Mouse (Mus musculus) spleen, adult 2 months (tissue): Measurements from ENCODE around the gene Grik3. TPM values are rescaled to one million over a fixed set of nuclear protein-coding genes. Genes with fewer than 3 reads are reported as not detected.

Source experiments
- DNase-seq, 2 experiments: peaks; one replicate each; pipeline versions ENCODE4 v3.0.0 to v3.0.0-alpha.2; 2012 to 2021; ENCODE audit warnings: low spot score in 2 of 2, low read depth in 1 of 2
- H3K27ac ChIP-seq: fragments of 200-500 bp; 2 replicates; pipeline ENCODE4 v1.5.1; 2012; ENCODE audit warnings: low read length, inconsistent platforms; ENCODE audit not compliant: insufficient read depth
- H3K27me3 ChIP-seq: fragments of 200-500 bp; 2 replicates; pipeline ENCODE4 v1.6.1; 2012; ENCODE audit warnings: mild to moderate bottlenecking, moderate library complexity, low read length, inconsistent platforms; ENCODE audit not compliant: control insufficient read depth, insufficient read depth
- H3K36me3 ChIP-seq: fragments of 200-500 bp; 2 replicates; pipeline ENCODE4 v1.6.1; 2012; ENCODE audit warnings: mild to moderate bottlenecking, low read length, inconsistent platforms; ENCODE audit not compliant: control insufficient read depth, insufficient read depth
- H3K4me1 ChIP-seq: fragments of 200-500 bp; 2 replicates; pipeline ENCODE4 v1.6.1; 2011; ENCODE audit warnings: inconsistent platforms; ENCODE audit not compliant: control insufficient read depth, insufficient read depth, insufficient read length
- H3K4me3 ChIP-seq: fragments of 200-500 bp; 2 replicates; pipeline ENCODE4 v1.5.1; 2011; ENCODE audit warnings: mild to moderate bottlenecking, inconsistent platforms; ENCODE audit not compliant: insufficient read depth, insufficient read length; ENCODE audit errors: extremely low read depth
- CTCF ChIP-seq: fragments of 200-500 bp; IDR thresholded peaks from 2 replicates; pipeline ENCODE4 v1.5.1; 2011; ENCODE audit warnings: mild to moderate bottlenecking, inconsistent platforms; ENCODE audit not compliant: insufficient read depth, insufficient read length, insufficient replicate concordance; ENCODE audit errors: extremely low read depth
- POLR2A ChIP-seq: fragments of 200-500 bp; IDR thresholded peaks from 2 replicates; pipeline ENCODE4 v1.6.1; 2011; ENCODE audit warnings: low read depth, low read length, inconsistent platforms
- WGBS: fragments of 180-500 bp; shearing (Covaris S2); methylation state at CpG from one replicate; pipeline ENCODE4 v1.1.7; 2018; 5-methylcytosine and 5-hydroxymethylcytosine counted together
- polyA plus RNA-seq: library from polyadenylated mRNA; depleted of rRNA; stranded (reverse); fragments of >200 nt; gene quantifications from 2 replicates; pipeline ENCODE4 v1.2.3, GENCODE M21; 2012

Grik3 gene
- polyA plus RNA-seq, 1 experiment: 0.04 TPM

DNA sequence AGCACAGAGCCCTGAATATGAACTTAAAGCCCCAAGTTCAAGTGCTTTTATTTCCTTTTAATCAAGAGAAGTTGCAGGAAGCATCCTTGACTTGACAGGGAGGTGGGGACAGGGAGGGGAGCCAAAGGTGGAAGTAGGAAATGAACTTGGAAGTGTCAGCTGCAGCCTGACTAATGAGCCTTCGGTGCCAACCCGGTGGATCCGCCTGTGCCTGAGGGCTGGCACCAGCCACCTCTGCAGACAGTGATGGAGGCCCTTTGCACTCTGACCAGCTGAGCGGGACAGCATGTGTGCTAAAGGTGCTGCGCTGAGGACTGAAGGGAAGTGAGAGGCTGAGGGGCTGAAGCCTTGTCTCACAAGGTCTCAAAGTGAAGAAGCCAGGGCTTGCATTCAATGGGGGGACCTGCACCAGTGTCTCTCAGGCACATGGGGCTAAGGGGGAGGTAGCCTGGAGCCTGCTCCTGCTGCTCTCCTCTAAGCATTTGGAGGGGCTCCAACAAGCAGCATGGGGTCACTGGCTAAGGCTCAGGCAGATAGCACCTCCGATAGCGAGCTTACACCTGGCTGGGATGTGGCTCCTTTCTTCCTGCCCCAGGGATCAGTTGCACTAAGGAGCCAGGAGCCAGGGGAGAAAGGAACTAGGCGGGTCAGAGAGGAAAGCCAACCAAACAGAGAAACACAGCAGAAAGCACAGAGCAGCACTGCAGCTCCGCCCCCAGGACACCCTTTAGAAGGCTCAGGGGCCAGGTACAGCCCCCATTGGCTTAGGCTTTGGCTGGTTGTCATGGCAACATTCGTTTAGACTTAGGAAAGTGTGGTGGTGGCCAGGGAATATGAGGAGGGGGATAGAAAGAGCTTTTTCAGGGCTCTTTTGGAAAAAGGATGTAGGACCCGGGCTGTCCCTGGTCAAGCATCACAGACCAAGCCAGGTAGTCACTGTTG lies 33.1 kb upstream of the Grik3 start:
- no peaks in the 10 kb centered on the region for H3K4me1 ChIP-seq
- TF ChIP-seq CTCF: no peak
- TF ChIP-seq POLR2A: no peak
- no peaks in the 10 kb centered on the region for H3K27me3 ChIP-seq
- no peaks in the 10 kb centered on the region for H3K36me3 ChIP-seq
- no peak overlapping the region for H3K27ac ChIP-seq
- 29% methylated on average over 11 of the region's 11 CpGs for WGBS
- H3K4me3 ChIP-seq: no peak overlapping the region
- no peak for DNase-seq

DNA sequence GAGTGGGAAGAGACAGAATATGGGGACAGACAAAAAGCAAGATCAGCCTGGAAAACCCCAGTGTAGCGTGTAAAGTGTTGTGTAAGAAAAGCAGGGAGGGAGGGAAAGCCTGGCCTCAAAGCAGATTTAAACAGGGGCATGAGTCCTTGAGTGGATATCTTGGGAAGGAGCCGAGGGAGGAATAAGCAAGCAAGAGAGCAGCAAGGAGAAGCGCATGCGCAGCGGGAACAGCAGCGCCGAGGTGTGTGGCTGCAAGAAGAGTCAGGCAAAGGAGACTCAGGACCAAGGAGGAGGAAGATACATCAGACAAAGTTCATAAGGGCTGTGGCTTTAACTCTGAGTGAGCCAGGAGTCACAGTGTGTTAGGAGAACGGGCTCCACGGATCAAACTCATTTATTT lies 30.7 kb upstream of the Grik3 start:
- WGBS: 76% methylated on average over 9 of the region's 9 CpGs
- Histone ChIP-seq H3K4me1 (no peaks in the 10 kb centered on the region), H3K4me3 (no peak overlapping the region), H3K36me3 (no peaks in the 10 kb centered on the region), H3K27me3 (no peaks in the 10 kb centered on the region), H3K27ac (no peak overlapping the region)
- DNase-seq: no peak
- no peak for TF ChIP-seq CTCF
- TF ChIP-seq POLR2A: no peak

DNA sequence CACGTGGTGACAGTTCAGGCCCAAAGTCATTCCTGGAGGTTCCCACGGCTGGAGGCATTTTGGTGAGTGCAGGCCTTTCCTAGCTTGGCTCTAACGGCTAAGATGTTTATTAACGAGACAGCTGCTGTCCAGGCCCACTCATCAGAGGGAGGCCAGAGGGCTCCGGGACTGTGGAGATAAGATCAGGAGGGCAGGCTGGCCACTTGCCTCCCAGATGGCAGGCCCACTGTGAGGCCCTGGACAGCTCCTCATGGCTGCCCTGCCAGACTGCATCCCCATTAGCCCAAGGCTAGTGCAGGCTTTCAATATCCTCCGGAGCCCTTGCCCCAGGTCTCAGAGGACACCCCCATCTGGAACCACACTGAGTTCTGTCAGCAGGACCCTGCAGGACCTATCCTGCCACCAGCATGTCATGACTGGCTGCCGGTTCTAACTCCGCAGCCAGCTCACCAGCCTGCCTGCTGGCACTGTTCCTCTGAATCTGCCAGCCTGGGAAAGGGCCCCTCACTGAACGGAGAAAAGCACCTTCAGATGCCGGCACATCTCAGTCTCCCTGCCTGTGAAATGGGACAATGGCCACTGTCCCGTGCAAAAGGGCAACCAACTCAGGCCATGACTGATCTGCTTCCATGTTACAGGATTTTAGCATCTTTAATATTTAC lies 20.7 kb upstream of the Grik3 start:
- no peak for TF ChIP-seq POLR2A
- TF ChIP-seq CTCF: no peak
- H3K4me1 ChIP-seq: no peaks in the 10 kb centered on the region
- no peak overlapping the region for H3K27ac ChIP-seq
- no peak for DNase-seq
- H3K36me3 ChIP-seq: no peaks in the 10 kb centered on the region
- H3K4me3 ChIP-seq: no peak overlapping the region
- no peaks in the 10 kb centered on the region for H3K27me3 ChIP-seq
- 56% methylated on average over 11 of the region's 11 CpGs for WGBS

DNA sequence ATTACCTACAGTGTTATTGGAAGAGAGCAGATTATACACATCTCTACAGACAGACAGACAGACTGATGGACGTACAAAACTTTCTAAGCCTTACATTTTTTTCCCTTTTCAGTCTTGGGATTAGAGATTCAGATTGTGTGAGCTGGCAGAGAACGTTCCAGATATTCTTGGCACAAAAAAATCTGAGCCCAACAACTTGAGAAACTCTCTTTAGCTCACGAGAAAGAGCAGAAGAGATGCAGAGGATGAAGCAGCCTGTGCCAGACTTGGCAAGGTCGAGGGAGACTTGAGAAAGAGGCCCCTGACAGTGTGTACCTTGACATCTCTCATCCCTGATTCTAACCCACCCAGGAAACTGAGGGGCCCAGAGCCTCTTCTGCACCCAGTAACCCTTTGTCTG lies 15.6 kb upstream of the Grik3 start:
- TF ChIP-seq CTCF (no peak), POLR2A (no peak)
- DNase-seq: no peak
- no peaks in the 10 kb centered on the region for H3K36me3 ChIP-seq
- 63% methylated on average over 4 of the region's 4 CpGs for WGBS
- no peaks in the 10 kb centered on the region for H3K27me3 ChIP-seq
- H3K27ac ChIP-seq: no peak overlapping the region
- no peak overlapping the region for H3K4me3 ChIP-seq
- no peaks in the 10 kb centered on the region for H3K4me1 ChIP-seq

DNA sequence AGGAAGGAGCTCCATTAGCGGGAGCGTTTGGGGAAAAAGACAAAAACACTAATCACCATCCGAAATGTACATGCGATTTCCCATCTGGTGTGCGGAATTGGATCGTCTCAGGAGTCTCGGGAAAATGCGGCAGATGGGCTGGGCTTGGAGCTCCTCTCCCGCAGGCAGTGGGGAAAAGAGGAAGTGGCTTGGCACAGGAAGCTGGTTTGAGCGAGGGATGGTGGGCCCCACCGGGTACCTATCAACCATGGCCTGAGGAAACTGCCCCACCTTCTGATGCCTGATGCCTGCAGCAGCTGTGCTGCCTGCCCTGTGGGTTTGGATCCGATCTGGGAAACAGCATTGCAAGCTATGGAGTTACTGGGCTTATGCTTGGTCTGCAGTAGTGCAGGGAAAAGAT lies 12.4 kb upstream of the Grik3 start:
- TF ChIP-seq POLR2A: no peak
- DNase-seq: no peak
- Histone ChIP-seq H3K36me3 (no peaks in the 10 kb centered on the region), H3K4me3 (no peak overlapping the region), H3K4me1 (no peaks in the 10 kb centered on the region), H3K27me3 (no peaks in the 10 kb centered on the region), H3K27ac (no peak overlapping the region)
- WGBS: 13% methylated on average over 12 of the region's 12 CpGs

DNA sequence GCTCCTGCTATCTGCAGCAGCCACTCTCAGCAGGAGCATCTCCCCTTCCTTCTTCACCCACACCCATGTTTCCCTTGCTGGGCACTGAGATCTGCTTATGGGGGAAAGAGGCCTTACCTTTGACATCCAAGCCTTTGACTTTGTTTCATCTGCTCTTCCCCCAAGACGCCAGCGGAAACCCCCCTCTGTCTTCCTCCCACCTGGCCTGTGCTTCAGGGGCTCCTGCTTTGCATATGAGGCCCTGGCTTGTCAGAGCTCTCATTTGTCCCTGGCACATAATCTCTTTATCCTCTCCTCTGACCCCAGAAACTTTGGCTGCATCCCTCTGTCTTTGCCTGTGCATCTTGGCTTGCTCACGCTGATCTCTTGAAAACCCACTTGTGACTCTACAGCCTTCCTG lies 9.2 kb upstream of the Grik3 start:
- Histone ChIP-seq H3K4me1 (no peaks in the 10 kb centered on the region), H3K27ac (no peak overlapping the region), H3K4me3 (no peak overlapping the region), H3K27me3 (no peaks in the 10 kb centered on the region), H3K36me3 (no peaks in the 10 kb centered on the region)
- no peak for DNase-seq
- WGBS: 38% methylated on average over 3 of the region's 3 CpGs
- TF ChIP-seq POLR2A (no peak), CTCF (no peak)

DNA sequence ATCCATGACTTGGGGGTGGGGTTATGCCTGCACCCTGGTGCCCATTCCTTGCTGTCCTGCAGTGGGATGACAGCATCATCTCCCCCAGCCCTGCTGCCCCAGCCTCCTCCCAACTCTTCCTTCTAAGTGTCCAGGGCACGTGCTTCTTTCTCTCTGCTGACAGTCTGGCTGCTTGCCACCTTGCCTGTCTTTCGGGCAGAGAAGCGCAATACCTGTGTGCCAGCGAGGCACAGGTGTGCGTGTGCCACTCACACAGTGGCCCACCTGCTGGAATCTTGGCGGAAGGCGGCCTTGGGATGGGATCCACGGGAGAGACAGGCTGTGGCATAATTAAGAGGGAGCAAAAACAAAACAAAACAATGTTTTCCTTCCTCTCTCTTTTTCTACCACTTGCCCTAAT lies 6.4 kb upstream of the Grik3 start:
- Histone ChIP-seq H3K27me3 (0 out of 2 replicates have a peak, but pooled peaks cover 2% of the 10 kb centered on the region), H3K27ac (no peak overlapping the region), H3K36me3 (no peaks in the 10 kb centered on the region), H3K4me3 (no peak overlapping the region), H3K4me1 (no peaks in the 10 kb centered on the region)
- no peak for TF ChIP-seq CTCF
- no peak for DNase-seq
- 38% methylated on average over 8 of the region's 8 CpGs for WGBS
